Mouse (Mus musculus) intestine, postnatal 0 days (tissue): ENCODE measurements around the gene Chst5. TPM values are rescaled to one million over a fixed set of nuclear protein-coding genes. Genes with fewer than 3 reads are reported as not detected.

Experiments
- ATAC-seq: fragments of 200-750 bp; cut with Nextera tagmentation; 2 replicates; pipeline ENCODE4 v1.8.0; 2017; ENCODE audit warnings: mild to moderate bottlenecking, moderate TSS enrichment, moderate library complexity
- H3K27ac ChIP-seq: fragments of 300-500 bp; sonication (generic); 2 replicates; pipeline ENCODE4 v1.5.1; 2014; ENCODE audit warnings: mild to moderate bottlenecking, low read depth, low read length, moderate library complexity
- H3K27me3 ChIP-seq: fragments of 300-500 bp; sonication (generic); replicated peaks from 2 replicates; pipeline ENCODE4 v1.6.1; 2014; ENCODE audit warnings: low read length, mixed read lengths; ENCODE audit not compliant: control insufficient read depth, insufficient read depth
- H3K36me3 ChIP-seq: fragments of 300-500 bp; sonication (generic); 2 replicates; pipeline ENCODE4 v1.6.1; 2014; ENCODE audit warnings: mild to moderate bottlenecking, moderate library complexity; ENCODE audit not compliant: control insufficient read depth, insufficient read depth
- H3K4me1 ChIP-seq: fragments of 300-500 bp; sonication (generic); replicated peaks from 2 replicates; pipeline ENCODE4 v1.6.1; 2014; ENCODE audit warnings: antibody characterized with exemption, low read length, mixed read lengths; ENCODE audit not compliant: control insufficient read depth, insufficient read depth
- H3K4me2 ChIP-seq: fragments of 300-500 bp; sonication (generic); replicated peaks from 2 replicates; pipeline ENCODE4 v1.6.1; 2014; ENCODE audit warnings: low read depth, mild to moderate bottlenecking, moderate library complexity
- H3K4me3 ChIP-seq: fragments of 300-500 bp; sonication (generic); 2 replicates; pipeline ENCODE4 v1.5.1; 2014; ENCODE audit warnings: low read depth, low read length
- H3K9ac ChIP-seq: fragments of 300-500 bp; sonication (generic); 2 replicates; pipeline ENCODE4 v1.6.1; 2014; ENCODE audit warnings: mild to moderate bottlenecking, low read depth, low read length
- H3K9me3 ChIP-seq: fragments of 300-500 bp; sonication (generic); 2 replicates; pipeline ENCODE4 v1.6.1; 2016; ENCODE audit warnings: mixed run types; ENCODE audit not compliant: control insufficient read depth
- CTCF ChIP-seq: sonication (generic); IDR thresholded peaks from 2 replicates; pipeline ENCODE4 v1.5.1; 2016; ENCODE audit warnings: low read depth, mild to moderate bottlenecking, control low read depth, antibody characterized with exemption, moderate library complexity
- WGBS: fragments of 180-500 bp; shearing (Covaris S2); extraction: QIAGEN DNeasy Blood & Tissue Kit; methylation state at CpG from one replicate; pipeline ENCODE4 v1.1.7; 2014; 5-methylcytosine and 5-hydroxymethylcytosine counted together
- polyA plus RNA-seq: library from polyadenylated mRNA; unstranded; fragments of >200 nt; fragmentation: Nextera tagmentation; extraction: Ambion mirVana; gene quantifications from 2 replicates; pipeline ENCODE4 v1.2.1, GENCODE M21; 2015

Chst5 gene
- polyA plus RNA-seq, 1 experiment from 2014 or later = 0.44 TPM

DNA sequence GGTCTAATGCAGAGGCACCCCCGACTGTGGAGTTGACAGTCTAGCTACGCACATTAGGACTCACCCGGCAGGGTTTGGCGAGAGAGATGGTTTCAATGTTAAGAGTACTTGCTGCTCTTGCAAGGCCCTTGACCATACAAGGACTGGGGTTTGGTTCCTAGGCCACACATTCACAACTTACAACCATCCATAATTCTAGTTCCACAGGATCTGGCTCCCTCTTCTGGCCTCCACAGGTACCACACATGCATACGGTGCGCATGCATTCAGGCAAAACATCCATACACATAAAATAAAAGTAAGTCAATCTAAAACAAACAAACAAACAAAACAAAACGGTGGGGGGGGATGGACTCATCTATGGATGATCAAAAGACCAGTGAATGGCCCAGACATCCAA lies 15.3 kb downstream of the Chst5 start:
- peaks cover 14% of the 10 kb centered on the region for H3K27me3 ChIP-seq
- no peaks in the 10 kb centered on the region for H3K9me3 ChIP-seq
- no peak for ATAC-seq
- peak; percentile 50 for TF ChIP-seq CTCF
- H3K27ac ChIP-seq = no peak overlapping the region
- no peaks in the 10 kb centered on the region for H3K36me3 ChIP-seq
- H3K9ac ChIP-seq = no peak overlapping the region
- H3K4me3 ChIP-seq = no peak overlapping the region
- 0 out of 2 replicates have a peak, but pooled peaks cover 6% of the 10 kb centered on the region for H3K4me1 ChIP-seq
- 88% methylated on average over 7 of the region's 7 CpGs for WGBS
- H3K4me2 ChIP-seq = no peak overlapping the region

GRCm38 (mm10) chr8:111892615-111893014 lies 17.6 kb downstream of the Chst5 start:
- no peak for TF ChIP-seq CTCF
- H3K9ac ChIP-seq = no peak overlapping the region
- 0 out of 2 replicates have a peak, but pooled peaks cover 6% of the 10 kb centered on the region for H3K4me1 ChIP-seq
- WGBS = 42% methylated on average over 5 of the region's 5 CpGs
- H3K9me3 ChIP-seq = no peaks in the 10 kb centered on the region
- H3K36me3 ChIP-seq = no peaks in the 10 kb centered on the region
- no peak for ATAC-seq
- H3K4me2 ChIP-seq = no peak overlapping the region
- H3K4me3 ChIP-seq = no peak overlapping the region
- H3K27me3 ChIP-seq = peaks cover 23% of the 10 kb centered on the region
- H3K27ac ChIP-seq = no peak overlapping the region

GRCm38 (mm10) chr8:111891983-111892382 lies 18.3 kb downstream of the Chst5 start:
- H3K27ac ChIP-seq = no peak overlapping the region
- H3K9me3 ChIP-seq = no peaks in the 10 kb centered on the region
- H3K36me3 ChIP-seq = no peaks in the 10 kb centered on the region
- H3K9ac ChIP-seq = no peak overlapping the region
- no peak for ATAC-seq
- no peak for TF ChIP-seq CTCF
- WGBS = 7% methylated on average over 8 of the region's 8 CpGs
- H3K4me2 ChIP-seq = no peak overlapping the region; the same call in 1 of the 2 replicates
- 0 out of 2 replicates have a peak, but pooled peaks cover 6% of the 10 kb centered on the region for H3K4me1 ChIP-seq
- H3K27me3 ChIP-seq = peaks cover 23% of the 10 kb centered on the region
- no peak overlapping the region for H3K4me3 ChIP-seq

DNA sequence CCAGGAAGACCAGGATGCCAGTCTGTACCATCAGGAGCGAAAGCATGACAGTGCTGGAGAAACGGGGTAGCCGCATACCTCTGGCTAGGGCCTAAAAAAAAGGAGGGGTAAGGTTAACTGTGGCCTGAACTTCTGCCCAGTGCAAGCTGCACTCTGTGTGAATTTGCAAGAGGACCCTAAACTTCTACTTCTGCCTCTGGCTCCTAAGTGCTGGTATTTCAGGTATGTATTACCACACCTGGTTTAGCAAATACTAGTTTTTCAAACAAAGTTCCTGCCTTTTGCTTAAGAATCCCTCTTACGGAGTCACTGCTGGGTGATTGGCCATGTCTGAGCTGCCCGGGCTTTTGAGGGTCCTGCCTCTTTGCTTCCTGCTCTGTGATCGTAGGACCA lies 19.3 kb downstream of the Chst5 start:
- Histone ChIP-seq H3K9me3 (no peaks in the 10 kb centered on the region), H3K4me3 (no peak overlapping the region), H3K36me3 (no peaks in the 10 kb centered on the region), H3K9ac (no peak overlapping the region), H3K27me3 (peaks cover 23% of the 10 kb centered on the region), H3K4me2 (no peak overlapping the region), H3K4me1 (0 out of 2 replicates have a peak, but pooled peaks cover 6% of the 10 kb centered on the region), H3K27ac (no peak overlapping the region)
- ATAC-seq = no peak
- no peak for TF ChIP-seq CTCF
- WGBS = 67% methylated on average over 6 of the region's 6 CpGs

GRCm38 (mm10) chr8:111889931-111890910 lies 20.0 kb downstream of the Chst5 start:
- H3K4me3 ChIP-seq = peak overlapping the region; percentile 21
- H3K4me1 ChIP-seq = 0 out of 2 replicates have a peak, but pooled peaks cover 6% of the 10 kb centered on the region
- peaks cover 23% of the 10 kb centered on the region for H3K27me3 ChIP-seq
- no peak overlapping the region for H3K27ac ChIP-seq
- 18% methylated on average over 86 of the region's 86 CpGs for WGBS
- H3K4me2 ChIP-seq = peak overlapping the region; percentile 37
- no peak overlapping the region for H3K9ac ChIP-seq
- H3K9me3 ChIP-seq = no peaks in the 10 kb centered on the region
- no peaks in the 10 kb centered on the region for H3K36me3 ChIP-seq
- ATAC-seq = no peak
- TF ChIP-seq CTCF = no peak

DNA sequence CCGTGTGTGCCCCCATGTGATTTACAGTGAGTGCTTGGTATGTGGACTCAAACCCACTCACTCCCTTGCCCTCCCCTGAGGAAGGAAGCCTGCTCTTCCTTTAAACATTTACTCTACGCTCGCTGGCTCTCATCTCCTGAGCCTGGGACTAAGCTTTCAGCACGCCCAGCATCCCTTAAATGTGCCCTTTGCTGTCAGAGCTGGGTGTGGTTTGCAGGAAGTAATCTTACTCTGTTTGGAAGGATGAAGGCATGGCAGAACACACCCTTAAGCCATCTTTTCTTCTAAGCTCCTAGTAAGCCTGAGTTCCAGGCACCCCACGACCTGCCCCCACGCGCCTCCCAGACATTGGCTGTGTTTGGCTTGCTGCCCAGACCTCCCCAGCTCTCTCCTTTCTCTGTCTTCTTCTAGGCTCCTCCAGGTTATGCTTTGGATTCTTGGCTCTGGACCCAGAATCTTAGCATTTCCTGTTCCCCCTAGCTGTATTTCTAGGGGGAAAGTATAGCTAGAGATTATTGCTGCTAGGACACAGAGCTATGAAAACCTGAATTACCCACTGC lies 22.1 kb downstream of the Chst5 start:
- no peak for TF ChIP-seq CTCF
- H3K27ac ChIP-seq = no peak overlapping the region
- H3K9me3 ChIP-seq = no peaks in the 10 kb centered on the region
- H3K36me3 ChIP-seq = no peaks in the 10 kb centered on the region
- H3K9ac ChIP-seq = no peak overlapping the region
- whole genome bisulfite sequencing = 34% methylated on average over 7 of the region's 7 CpGs
- peaks cover 23% of the 10 kb centered on the region for H3K27me3 ChIP-seq
- H3K4me2 ChIP-seq = no peak overlapping the region
- no peak overlapping the region for H3K4me3 ChIP-seq
- ATAC-seq = no peak
- H3K4me1 ChIP-seq = 0 out of 2 replicates have a peak, but pooled peaks cover 6% of the 10 kb centered on the region
